Mouse (Mus musculus) A20 (cell line): Measurements from ENCODE around the gene Bcl2.

ENCODE experiments used
- DNase-seq: peaks from one replicate; pipeline ENCODE4 v3.0.0-alpha.2; 2011; ENCODE audit warnings: low read depth, low spot score

Gene Bcl2

DNA sequence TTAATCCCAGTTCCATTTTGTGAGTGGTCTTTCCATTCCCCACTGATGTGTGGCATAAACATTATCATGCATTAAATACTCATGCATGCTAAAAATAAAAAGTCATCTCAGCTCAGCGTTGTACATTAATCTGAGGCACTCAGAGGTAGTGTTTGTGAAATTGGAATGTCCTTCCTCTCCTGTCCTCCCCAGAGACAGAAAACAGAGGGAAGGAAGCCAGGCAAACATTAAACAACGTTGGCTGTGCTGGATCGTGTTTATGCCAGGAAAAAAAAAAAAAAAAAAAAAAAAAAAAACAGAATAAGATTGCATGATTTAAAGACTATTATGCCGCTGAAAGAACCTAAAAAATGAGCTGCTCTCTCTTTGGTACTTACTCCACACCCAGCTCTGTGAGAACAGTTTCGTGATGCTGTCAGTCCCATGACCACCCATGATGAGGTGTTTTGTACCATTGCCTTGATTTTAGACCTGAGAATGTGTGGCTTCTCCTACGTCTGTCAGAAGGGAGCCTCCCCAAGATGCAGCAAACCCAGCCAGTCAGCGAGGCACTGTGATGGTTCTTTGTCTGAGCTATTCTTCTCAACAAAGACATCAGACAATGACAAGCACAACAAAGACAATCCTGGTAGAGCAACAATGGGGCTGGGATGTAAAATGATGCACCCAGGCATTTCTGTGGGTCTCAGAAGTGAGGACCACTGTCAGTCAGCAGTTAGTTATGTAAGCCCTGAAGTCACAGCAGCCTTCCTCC lies 200.0 kb downstream of the Bcl2 start:
- no peak for DNase-seq

DNA sequence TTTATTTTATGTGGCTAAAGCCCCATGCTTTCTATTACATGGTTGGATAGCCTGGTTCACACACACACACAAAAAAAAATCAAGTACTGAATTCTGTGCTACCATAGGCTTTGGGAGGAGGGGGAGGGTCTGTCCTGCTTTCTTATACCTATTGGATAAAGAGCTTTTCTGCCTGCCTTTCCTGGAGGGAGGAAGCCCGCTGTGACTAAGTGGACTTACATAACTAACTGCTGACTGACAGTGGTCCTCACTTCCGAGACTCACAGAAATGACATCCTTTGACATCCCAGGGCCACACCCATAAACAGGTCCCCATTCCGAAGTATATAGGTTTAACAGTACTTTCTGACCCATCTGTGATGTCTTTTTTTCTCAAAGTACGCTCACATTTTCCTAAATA lies 200.6 kb downstream of the Bcl2 start:
- no peak for DNase-seq

DNA sequence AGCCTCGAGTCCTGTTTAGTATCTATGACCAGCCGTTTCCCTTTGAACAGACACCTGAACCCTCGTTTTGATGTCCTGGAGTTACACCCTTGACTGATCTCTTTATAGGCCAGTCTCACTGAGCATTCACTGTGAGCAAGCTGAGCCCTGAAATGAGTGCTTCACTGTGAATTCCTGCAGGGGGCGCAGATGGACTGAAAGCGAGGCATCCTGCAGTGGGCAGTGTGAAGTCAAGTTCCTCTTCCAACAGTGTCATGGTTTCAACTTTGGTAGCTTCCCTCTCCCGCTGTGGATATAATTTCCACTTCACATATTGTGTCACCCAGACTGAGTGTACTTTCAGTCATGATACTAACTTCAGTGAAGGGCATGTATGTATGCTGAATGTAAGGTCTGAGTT lies 202.5 kb downstream of the Bcl2 start:
- peak; percentile 85 for DNase-seq

DNA sequence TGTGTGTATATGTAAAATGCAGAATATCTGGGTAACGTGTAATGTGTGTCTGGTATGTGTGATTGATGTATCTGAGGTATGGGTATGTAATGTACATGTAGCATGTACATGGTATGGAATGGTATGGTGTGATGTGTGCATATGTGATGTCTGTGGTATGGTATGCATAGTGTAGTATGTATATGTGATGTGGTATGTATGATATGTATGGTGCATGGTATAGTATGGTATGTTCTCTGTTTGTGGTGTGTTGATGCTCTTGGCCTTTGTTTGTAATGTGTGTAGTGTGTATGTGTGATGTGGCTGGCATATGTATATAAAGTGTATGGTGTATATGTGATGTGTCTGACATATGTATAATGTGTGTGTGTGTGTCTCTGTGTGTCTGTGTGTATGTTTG lies 206.5 kb downstream of the Bcl2 start:
- DNase-seq: no peak

DNA sequence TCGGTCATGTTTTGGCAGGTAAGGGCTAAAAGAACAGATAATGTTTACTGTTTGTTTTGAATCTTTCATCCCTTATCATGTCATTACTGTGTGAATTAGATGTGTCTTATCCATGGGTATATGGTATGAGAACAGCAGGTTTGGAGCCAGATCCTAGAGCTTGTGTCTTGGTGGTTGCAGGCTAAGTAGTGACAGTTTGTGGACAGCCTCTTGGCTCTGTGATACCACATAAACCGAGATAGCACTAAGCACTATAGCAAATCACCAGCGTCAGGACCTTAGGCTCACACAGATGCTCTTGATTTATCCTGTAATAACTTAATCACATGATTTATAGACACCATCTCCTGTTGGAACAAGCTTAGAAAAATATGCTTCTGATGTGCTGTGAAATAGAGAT lies 210.2 kb downstream of the Bcl2 start:
- DNase-seq: no peak

DNA sequence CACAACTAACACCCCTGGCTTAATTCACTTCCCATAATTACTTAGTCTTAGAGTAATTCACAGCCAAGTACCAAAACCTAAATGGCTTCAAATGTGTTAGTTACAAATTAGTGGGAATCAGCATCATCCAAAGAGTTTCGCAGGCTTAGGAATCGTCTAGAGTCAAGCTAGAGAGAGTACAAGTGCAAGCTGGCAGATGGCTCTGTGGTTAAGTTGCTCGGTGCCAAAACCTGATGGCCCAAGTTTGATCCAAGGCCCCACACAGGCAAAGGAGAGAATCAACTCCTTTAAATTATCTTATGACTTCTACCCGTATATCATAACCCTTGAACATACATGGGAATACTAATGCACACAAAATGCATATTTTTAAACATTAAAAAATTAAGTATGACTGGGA lies 210.7 kb downstream of the Bcl2 start:
- DNase-seq: no peak

DNA sequence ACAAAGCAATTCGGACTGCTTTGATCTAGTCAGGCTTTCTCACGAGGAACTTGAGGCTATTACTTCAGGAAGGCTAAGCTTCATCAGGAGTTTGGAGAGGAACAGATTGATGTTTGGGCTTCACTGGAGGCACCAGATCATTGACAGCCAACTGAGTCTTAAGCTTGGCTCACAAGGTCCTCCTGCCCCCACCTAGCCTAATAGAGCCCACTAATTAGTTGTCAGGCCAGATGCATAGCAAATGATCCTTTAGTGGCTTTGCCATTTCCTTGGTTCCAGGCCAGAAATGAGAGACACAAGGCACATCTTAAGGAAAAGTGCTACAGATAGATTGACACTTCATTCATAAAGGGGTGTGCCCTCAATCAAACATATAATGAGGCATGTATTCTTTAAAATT lies 216.1 kb downstream of the Bcl2 start:
- no peak for DNase-seq
